In genomic region chr6:13870289-13870741, GRCm38 (mm10) we compare ENCODE assay signal across 8 mouse cellular contexts. TPM values are rescaled to one million over a fixed set of nuclear protein-coding genes. Genes with fewer than 3 reads are reported as not detected.
DNase-seq lines count a peak whose midpoint lies in the region; ATAC-seq and TF ChIP-seq lines count a peak whose summit lies in the region.

No protein-coding gene starts in this region.

- H3K27me3 ChIP-seq in heart, embryonic 11.5 days (ENCODE audit: control insufficient read depth, insufficient read depth, low read length), result no peaks in the 10 kb centered on the region
- no peaks in the 10 kb centered on the region for H3K27me3 ChIP-seq in MEL (ENCODE audit: control insufficient read depth in 1 of 2, insufficient read depth in 2 of 2, low read length in 2 of 2)
- no peaks in the 10 kb centered on the region for H3K27me3 ChIP-seq in embryonic facial prominence, embryonic 12.5 days
- no peaks in the 10 kb centered on the region for H3K27me3 ChIP-seq in hindbrain, postnatal 0 days (ENCODE audit: insufficient read depth, low read length)
- H3K27me3 ChIP-seq in stomach, postnatal 0 days (ENCODE audit: control insufficient read depth, insufficient read depth, low read length), result no peaks in the 10 kb centered on the region

- TF ChIP-seq RAD21 in MEL (IDR thresholded peaks at IDR 0.05; ENCODE audit: low read depth, low read length), result no peak

- TF ChIP-seq EP300 in MEL (IDR thresholded peaks at IDR 0.05; ENCODE audit: low read depth in 1 of 2, low read length in 2 of 2), result no peak
- no peak for TF ChIP-seq EP300 in stomach, postnatal 0 days (optimal IDR thresholded peaks at IDR 0.05)

- H3K4me1 ChIP-seq in heart, embryonic 11.5 days (ENCODE audit: control insufficient read depth, insufficient read depth, low read length), result no peaks in the 10 kb centered on the region
- H3K4me1 ChIP-seq in MEL (ENCODE audit: control insufficient read depth in 1 of 2, insufficient read depth in 2 of 2, low read length in 2 of 2), result peaks cover 0 to 6% of the 10 kb centered on the region in 2 experiments; a peak in 3 of 4 replicates
- peaks cover 5% of the 10 kb centered on the region; the same call in 1 of the 2 replicates for H3K4me1 ChIP-seq in embryonic facial prominence, embryonic 12.5 days
- no peaks in the 10 kb centered on the region for H3K4me1 ChIP-seq in hindbrain, postnatal 0 days (ENCODE audit: insufficient read depth, low read length)
- no peaks in the 10 kb centered on the region; the same call in 1 of the 2 replicates for H3K4me1 ChIP-seq in stomach, postnatal 0 days (replicated peaks; ENCODE audit: control insufficient read depth, insufficient read depth)

- H3K27ac ChIP-seq in heart, embryonic 11.5 days (ENCODE audit: low read depth, low read length), result no peak overlapping the region
- H3K27ac ChIP-seq in MEL (ENCODE audit: control insufficient read depth, low read depth, low read length), result peak overlapping the region; percentile 58
- H3K27ac ChIP-seq in embryonic facial prominence, embryonic 12.5 days, result 0 out of 2 replicates have a peak overlapping the region, but pooled peaks have one; percentile 11
- no peak overlapping the region for H3K27ac ChIP-seq in hindbrain, postnatal 0 days
- H3K27ac ChIP-seq in stomach, postnatal 0 days (replicated peaks), result peak overlapping the region; percentile 53

- peak overlapping the region; percentile 63 for H3K4me3 ChIP-seq in heart, embryonic 11.5 days (ENCODE audit: low read depth, low read length)
- peak overlapping the region; percentile 51 to 74 for H3K4me3 ChIP-seq in MEL (ENCODE audit: control insufficient read depth in 1 of 2, insufficient read depth in 1 of 2, low read depth in 2 of 2, low read length in 2 of 2)
- peak overlapping the region; percentile 30 for H3K4me3 ChIP-seq in embryonic facial prominence, embryonic 12.5 days
- H3K4me3 ChIP-seq in hindbrain, postnatal 0 days (ENCODE audit: low read length), result peak overlapping the region; percentile 71
- H3K4me3 ChIP-seq in stomach, postnatal 0 days (ENCODE audit: low read depth, low read length), result peak overlapping the region; percentile 63

- no peak for ATAC-seq in heart, embryonic 11.5 days (replicated peaks; ENCODE audit: insufficient number of reproducible peaks, low FRiP score, low TSS enrichment)
- ATAC-seq in embryonic facial prominence, embryonic 12.5 days (ENCODE audit: insufficient number of reproducible peaks, insufficient read depth, low FRiP score, low TSS enrichment), result no peak
- no peak; the same call in 1 of the 2 replicates for ATAC-seq in hindbrain, postnatal 0 days
- no peak for ATAC-seq in stomach, postnatal 0 days (ENCODE audit: low FRiP score, low TSS enrichment)

- DNase-seq in heart, adult 11 months, result no peak
- peak; percentile 37 for DNase-seq in MEL (ENCODE audit: low read depth, low spot score)
- DNase-seq in hindbrain, postnatal 0 days (ENCODE audit: low spot score), result peak; percentile 39
- DNase-seq in lung, postnatal 10 days, result peak; percentile 2
- no peak for DNase-seq in stomach, postnatal 0 days (ENCODE audit: low spot score)
- no peak for DNase-seq in urinary bladder, postnatal 10 days (ENCODE audit: low spot score)

- no peak for TF ChIP-seq POLR2A in MEL (IDR thresholded peaks at IDR 0.05; ENCODE audit: control insufficient read depth in 1 of 2, insufficient read depth in 1 of 2, low read depth in 1 of 2, low read length in 2 of 2, poor library complexity in 1 of 2)

- H3K4me2 ChIP-seq in heart, embryonic 11.5 days, result peak overlapping the region; percentile 72
- peak overlapping the region; percentile 54 for H3K4me2 ChIP-seq in embryonic facial prominence, embryonic 12.5 days (replicated peaks)
- H3K4me2 ChIP-seq in hindbrain, postnatal 0 days (ENCODE audit: low read depth, low read length), result peak overlapping the region; percentile 69
- H3K4me2 ChIP-seq in stomach, postnatal 0 days (replicated peaks; ENCODE audit: low read depth), result peak overlapping the region; percentile 57

- H3K79me2 ChIP-seq in MEL (ENCODE audit: control insufficient read depth, insufficient read depth, low read length, poor library complexity), result peaks cover 2% of the 10 kb centered on the region; the same call in 1 of the 2 replicates

- no peaks in the 10 kb centered on the region for H3K9me3 ChIP-seq in heart, embryonic 11.5 days (replicated peaks; ENCODE audit: control insufficient read depth, low read length)
- no peaks in the 10 kb centered on the region for H3K9me3 ChIP-seq in MEL (replicated peaks; ENCODE audit: insufficient read depth, low read length)
- no peaks in the 10 kb centered on the region for H3K9me3 ChIP-seq in embryonic facial prominence, embryonic 12.5 days
- no peaks in the 10 kb centered on the region for H3K9me3 ChIP-seq in hindbrain, postnatal 0 days (ENCODE audit: low read length)
- H3K9me3 ChIP-seq in stomach, postnatal 0 days (ENCODE audit: control insufficient read depth, low read length), result no peaks in the 10 kb centered on the region

- WGBS in heart, embryonic 11.5 days (ENCODE audit: insufficient replicate concordance), result 61% methylated on average over 12 of the region's 12 CpGs
- 48% methylated on average over 12 of the region's 12 CpGs for WGBS in embryonic facial prominence, embryonic 12.5 days
- WGBS in hindbrain, postnatal 0 days, result 20% methylated on average over 12 of the region's 12 CpGs
- 28% methylated on average over 12 of the region's 12 CpGs for WGBS in stomach, postnatal 0 days

- H3K9ac ChIP-seq in heart, embryonic 11.5 days (ENCODE audit: low read depth, low read length), result peak overlapping the region; percentile 63; the same call in 1 of the 2 replicates
- H3K9ac ChIP-seq in MEL (ENCODE audit: control insufficient read depth, low read depth, low read length, poor library complexity, severe bottlenecking), result peak overlapping the region; percentile 81
- peak overlapping the region; percentile 33; the same call in 1 of the 2 replicates for H3K9ac ChIP-seq in embryonic facial prominence, embryonic 12.5 days
- peak overlapping the region; percentile 45 for H3K9ac ChIP-seq in hindbrain, postnatal 0 days (replicated peaks; ENCODE audit: low read length)
- peak overlapping the region; percentile 41; the same call in 1 of the 2 replicates for H3K9ac ChIP-seq in stomach, postnatal 0 days (ENCODE audit: low read length)

- no peaks in the 10 kb centered on the region for H3K36me3 ChIP-seq in heart, embryonic 11.5 days (ENCODE audit: control insufficient read depth, insufficient read depth, low read length)
- peaks cover 0 to 11% of the 10 kb centered on the region in 2 experiments; a peak in 2 of 4 replicates for H3K36me3 ChIP-seq in MEL (ENCODE audit: control insufficient read depth in 1 of 2, insufficient read depth in 2 of 2, low read length in 2 of 2)
- no peaks in the 10 kb centered on the region for H3K36me3 ChIP-seq in embryonic facial prominence, embryonic 12.5 days
- no peaks in the 10 kb centered on the region for H3K36me3 ChIP-seq in hindbrain, postnatal 0 days (ENCODE audit: insufficient read depth, low read length)
- no peaks in the 10 kb centered on the region for H3K36me3 ChIP-seq in stomach, postnatal 0 days (ENCODE audit: control insufficient read depth, insufficient read depth, low read length)

- no peak for TF ChIP-seq CTCF in MEL (IDR thresholded peaks at IDR 0.05 in 2 of 3, conservative IDR thresholded peaks at IDR 0.05 in 1 of 3; ENCODE audit: control insufficient read depth in 1 of 3, insufficient read depth in 1 of 3, low read depth in 2 of 3, low read length in 3 of 3, poor library complexity in 1 of 3, severe bottlenecking in 1 of 3)
- TF ChIP-seq CTCF in hindbrain, postnatal 0 days (IDR thresholded peaks at IDR 0.05; ENCODE audit: low read depth), result no peak
- TF ChIP-seq CTCF in stomach, postnatal 0 days (IDR thresholded peaks at IDR 0.05; ENCODE audit: low read depth), result no peak

TF ChIP-seq in MEL, 35 proteins besides CTCF, POLR2A, EP300 and RAD21:
- TF ChIP-seq MAZ (IDR thresholded peaks at IDR 0.05; ENCODE audit: low read depth, low read length) (no peak), KAT2A (conservative IDR thresholded peaks at IDR 0.05; ENCODE audit: low read depth, low read length) (no peak), MAX (IDR thresholded peaks at IDR 0.05; ENCODE audit: low read length) (no peak), MYB (IDR thresholded peaks at IDR 0.05; ENCODE audit: low read depth, low read length) (no peak), TAL1 (IDR thresholded peaks at IDR 0.05; ENCODE audit: low read length) (no peak), SMC3 (IDR thresholded peaks at IDR 0.05; ENCODE audit: low read depth, low read length) (no peak), TCF12 (IDR thresholded peaks at IDR 0.05; ENCODE audit: low read depth, low read length) (no peak), USF2 (IDR thresholded peaks at IDR 0.05; ENCODE audit: borderline replicate concordance in 1 of 2, insufficient read depth in 1 of 2, low read depth in 1 of 2, low read length in 2 of 2) (no peak), USF1 (IDR thresholded peaks at IDR 0.05; ENCODE audit: low read depth, low read length) (no peak), E2F4 (IDR thresholded peaks at IDR 0.05; ENCODE audit: borderline replicate concordance, low read depth, low read length) (no peak)
TF ChIP-seq in MEL: peak in this region for 0.

RNA-seq across cellular contexts. Expression of gene 2610001J05Rik, which starts 1.0 kb away (rescaled TPM):
- 93.7 and 104 TPM in 2 replicates for polyA plus RNA-seq in heart, embryonic 11.5 days (2014; fragmentation: Nextera tagmentation; extraction: Ambion mirVana)
- total RNA-seq in MEL (2012; rRNA removed), result 28.1 and 28.3 TPM in 2 replicates
- 10 to 100 TPM in 1 of 2 experiments, not detected in 1; 45.4 TPM for polyA plus RNA-seq in MEL (2012; ENCODE audit: insufficient read depth in 1 of 2, insufficient read length in 2 of 2, low read depth in 1 of 2, low replicate concordance in 2 of 2, missing spikeins in 1 of 2)
- polyA plus RNA-seq in embryonic facial prominence, embryonic 12.5 days (2016; fragmentation: Nextera tagmentation; extraction: Ambion mirVana), result 107 and 108 TPM in 2 replicates
- total RNA-seq in hindbrain, postnatal 0 days (2014; rRNA removed), result 9.8 and 15.6 TPM in 2 replicates
- 122 TPM in 2 replicates for polyA plus RNA-seq in hindbrain, postnatal 0 days (2015; fragmentation: Nextera tagmentation; extraction: Ambion mirVana)
- 112 and 113 TPM in 2 replicates for polyA plus RNA-seq in stomach, postnatal 0 days (2015; fragmentation: Nextera tagmentation; extraction: Ambion mirVana)

RNA-seq across cellular contexts. Expression of gene Gpr85, which starts 30.6 kb away (rescaled TPM):
- 6.6 and 7.2 TPM in 2 replicates for polyA plus RNA-seq in heart, embryonic 11.5 days (2014; fragmentation: Nextera tagmentation; extraction: Ambion mirVana)
- not detected in 2 replicates for total RNA-seq in MEL (2012; rRNA removed)
- not detected for polyA plus RNA-seq in MEL (2012; ENCODE audit: insufficient read depth in 1 of 2, insufficient read length in 2 of 2, low read depth in 1 of 2, low replicate concordance in 2 of 2, missing spikeins in 1 of 2)
- 9.2 and 11.3 TPM in 2 replicates for polyA plus RNA-seq in embryonic facial prominence, embryonic 12.5 days (2016; fragmentation: Nextera tagmentation; extraction: Ambion mirVana)
- 77.8 and 84.3 TPM in 2 replicates for total RNA-seq in hindbrain, postnatal 0 days (2014; rRNA removed)
- polyA plus RNA-seq in hindbrain, postnatal 0 days (2015; fragmentation: Nextera tagmentation; extraction: Ambion mirVana), result 87.5 and 89.1 TPM in 2 replicates
- polyA plus RNA-seq in stomach, postnatal 0 days (2015; fragmentation: Nextera tagmentation; extraction: Ambion mirVana), result 2.0 and 2.5 TPM in 2 replicates

Comparison
In these comparisons a context has a peak if more than half of its experiments do, and no peak if none do; other contexts are left out.
1. H3K27ac ChIP-seq: peak in MEL (single experiment), embryonic facial prominence, embryonic 12.5 days (single experiment) and stomach, postnatal 0 days (single experiment); none in heart, embryonic 11.5 days (single experiment) and hindbrain, postnatal 0 days (single experiment).
2. DNase-seq: peak in MEL (single experiment), hindbrain, postnatal 0 days (single experiment) and lung, postnatal 10 days (single experiment); none in heart, adult 11 months (single experiment), stomach, postnatal 0 days (single experiment) and urinary bladder, postnatal 10 days (single experiment).
3. Peak in every context shown above with its lines, with median percentiles within 50 percentile points of each other: H3K4me2 ChIP-seq, H3K4me3 ChIP-seq and H3K9ac ChIP-seq.